Mouse (Mus musculus) liver, adult 2 months (tissue): ENCODE measurements around the gene Chp1. TPM values are rescaled to one million over a fixed set of nuclear protein-coding genes. Genes with fewer than 3 reads are reported as not detected.
A peak's percentile ranks its signal among the peaks of the same experiment; 100 is the strongest.

Experiments
- DNase-seq: peaks from one replicate; pipeline ENCODE4 v3.0.0-alpha.2; 2011; ENCODE audit warnings: low read depth, low spot score; ENCODE audit errors: extremely low read depth
- H3K27ac ChIP-seq: fragments of 200-500 bp; replicated peaks from 2 replicates; pipeline ENCODE4 v1.5.1; 2012; ENCODE audit warnings: low read depth, mild to moderate bottlenecking, control low read depth, inconsistent platforms, low read length; ENCODE audit not compliant: insufficient read depth
- H3K27me3 ChIP-seq: fragments of 200-500 bp; 2 replicates; pipeline ENCODE4 v1.6.1; 2012; ENCODE audit warnings: mild to moderate bottlenecking, moderate library complexity, low read length, inconsistent platforms; ENCODE audit not compliant: control insufficient read depth, insufficient read depth
- H3K36me3 ChIP-seq: fragments of 200-500 bp; 2 replicates; pipeline ENCODE4 v1.6.1; 2012; ENCODE audit warnings: low read length, inconsistent platforms; ENCODE audit not compliant: control insufficient read depth, insufficient read depth
- H3K4me1 ChIP-seq: fragments of 200-500 bp; 2 replicates; pipeline ENCODE4 v1.6.1; 2011; ENCODE audit warnings: low read length; ENCODE audit not compliant: control insufficient read depth, insufficient read depth
- H3K4me3 ChIP-seq: fragments of 200-500 bp; 2 replicates; pipeline ENCODE4 v1.5.1; 2011; ENCODE audit warnings: low read depth, mild to moderate bottlenecking, control low read depth, low read length, moderate library complexity; ENCODE audit not compliant: insufficient read depth
- H3K79me2 ChIP-seq: fragments of 200-500 bp; 2 replicates; pipeline ENCODE4 v1.6.1; 2012; ENCODE audit warnings: inconsistent platforms, mild to moderate bottlenecking, low read length, moderate library complexity; ENCODE audit not compliant: control insufficient read depth, insufficient read depth
- H3K9ac ChIP-seq: fragments of 200-500 bp; 2 replicates; pipeline ENCODE4 v1.6.1; 2012; ENCODE audit warnings: low read depth, mild to moderate bottlenecking, control low read depth, inconsistent platforms, low read length
- CTCF ChIP-seq: fragments of 200-500 bp; IDR thresholded peaks from 2 replicates; pipeline ENCODE4 v1.5.1; 2011; ENCODE audit warnings: low read depth, low read length, control low read depth
- POLR2A ChIP-seq: fragments of 200-500 bp; IDR thresholded peaks from 2 replicates; pipeline ENCODE4 v1.6.1; 2011; ENCODE audit warnings: low read length, control low read depth; ENCODE audit not compliant: insufficient read depth; ENCODE audit errors: extremely low read depth
- WGBS: fragments of 180-500 bp; shearing (Covaris S2); methylation state at CpG from one replicate; pipeline ENCODE4 v1.1.7; 2018; 5-methylcytosine and 5-hydroxymethylcytosine counted together
- polyA plus RNA-seq: library from polyadenylated mRNA; depleted of rRNA; stranded (reverse); fragments of >200 nt; gene quantifications from 2 replicates; pipeline ENCODE4 v1.2.3, GENCODE M21; 2012
- total RNA-seq: library from RNA; depleted of rRNA; stranded (reverse); fragments of >200 nt; gene quantifications from 2 replicates; pipeline ENCODE4 v1.2.3, GENCODE M21; 2014

Chp1 gene
- total and polyA plus RNA-seq, 2 experiments, result 176 to 178 TPM

GRCm38 (mm10) chr2:119602488-119602887 is 55.0 kb downstream of the Chp1 start:
- Histone ChIP-seq H3K27me3 (no peaks in the 10 kb centered on the region), H3K9ac (no peak overlapping the region), H3K36me3 (peaks cover 57% of the 10 kb centered on the region), H3K4me3 (no peak overlapping the region), H3K27ac (no peak overlapping the region), H3K79me2 (no peaks in the 10 kb centered on the region), H3K4me1 (peaks cover 11% of the 10 kb centered on the region)
- no peak for TF ChIP-seq CTCF
- TF ChIP-seq POLR2A, result no peak
- 0% methylated on average over 1 of the region's 1 CpGs for WGBS
- DNase-seq, result peak; percentile 48

- TF ChIP-seq CTCF, result no peak
- no peak for TF ChIP-seq POLR2A
- no peak overlapping the region for H3K4me3 ChIP-seq
- WGBS, result 81% methylated on average over 2 of the region's 2 CpGs
- no peaks in the 10 kb centered on the region for H3K27me3 ChIP-seq
- no peak overlapping the region for H3K27ac ChIP-seq
- H3K79me2 ChIP-seq, result no peaks in the 10 kb centered on the region
- DNase-seq, result no peak
- H3K4me1 ChIP-seq, result peaks cover 11% of the 10 kb centered on the region
- no peak overlapping the region for H3K9ac ChIP-seq
- H3K36me3 ChIP-seq, result peaks cover 53% of the 10 kb centered on the region
Observed at GRCm38 (mm10) chr2:119603909-119604308, 56.4 kb downstream of the Chp1 start.

GRCm38 (mm10) chr2:119605361-119605973 is 58.0 kb downstream of the Chp1 start:
- no peak overlapping the region for H3K27ac ChIP-seq
- no peaks in the 10 kb centered on the region for H3K79me2 ChIP-seq
- TF ChIP-seq CTCF (no peak), POLR2A (no peak)
- no peaks in the 10 kb centered on the region for H3K27me3 ChIP-seq
- peaks cover 9% of the 10 kb centered on the region; the same call in 1 of the 2 replicates for H3K4me1 ChIP-seq
- peaks cover 44% of the 10 kb centered on the region for H3K36me3 ChIP-seq
- no peak overlapping the region for H3K9ac ChIP-seq
- WGBS, result 88% methylated on average over 6 of the region's 6 CpGs
- no peak overlapping the region for H3K4me3 ChIP-seq
- peak; percentile 17 for DNase-seq

DNA sequence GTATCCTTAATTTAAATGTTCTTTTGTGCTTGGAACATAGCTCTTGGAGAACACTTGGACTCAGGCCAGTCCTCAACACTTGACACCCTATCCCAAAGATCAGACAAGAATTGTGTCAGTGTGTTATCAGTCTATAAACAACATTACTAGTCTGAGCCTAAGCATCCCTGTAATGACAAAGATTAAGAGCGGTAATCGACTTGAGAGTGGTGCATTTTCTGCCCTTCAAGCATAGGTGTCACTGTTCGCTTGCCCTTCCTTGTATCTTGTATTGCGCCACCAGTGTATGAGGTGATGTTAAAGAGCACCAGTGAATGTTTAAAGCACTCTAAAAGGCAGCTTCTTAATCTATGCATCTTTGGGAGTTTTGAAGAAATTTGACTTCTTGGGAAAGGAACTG is 59.5 kb downstream of the Chp1 start:
- WGBS, result 82% methylated on average over 4 of the region's 4 CpGs
- no peak overlapping the region for H3K9ac ChIP-seq
- H3K4me1 ChIP-seq, result peaks cover 3% of the 10 kb centered on the region; the same call in 1 of the 2 replicates
- no peaks in the 10 kb centered on the region for H3K27me3 ChIP-seq
- TF ChIP-seq POLR2A, result no peak
- TF ChIP-seq CTCF, result no peak
- peaks cover 38% of the 10 kb centered on the region for H3K36me3 ChIP-seq
- H3K27ac ChIP-seq, result no peak overlapping the region
- no peak for DNase-seq
- no peak overlapping the region for H3K4me3 ChIP-seq
- H3K79me2 ChIP-seq, result no peaks in the 10 kb centered on the region

- no peaks in the 10 kb centered on the region for H3K27me3 ChIP-seq
- H3K79me2 ChIP-seq, result peaks cover 2% of the 10 kb centered on the region; the same call in 1 of the 2 replicates
- WGBS, result under 1% methylated on average over 13 of the region's 13 CpGs
- H3K9ac ChIP-seq, result peak overlapping the region; percentile 55
- DNase-seq, result no peak
- peak overlapping the region; percentile 81 for H3K4me3 ChIP-seq
- H3K36me3 ChIP-seq, result no peaks in the 10 kb centered on the region
- TF ChIP-seq POLR2A, result no peak
- TF ChIP-seq CTCF, result no peak
- H3K4me1 ChIP-seq, result peaks cover 2% of the 10 kb centered on the region; the same call in 1 of the 2 replicates
- H3K27ac ChIP-seq, result no peak overlapping the region
Observed at GRCm38 (mm10) chr2:119617841-119618198, 70.3 kb downstream of the Chp1 start.
